Mouse (Mus musculus): ENCODE results near the gene Phldb1. TPM values are rescaled to one million over a fixed set of nuclear protein-coding genes. Genes with fewer than 3 reads are reported as not detected.
"Not testable (repeated sequence)": the region's sequence is repeated elsewhere in the genome, so short reads cannot be mapped to it uniquely, and the experiment has no call there.

Phldb1 gene
- total RNA-seq, 1 experiment from 2014 or later, result 18.7 TPM

GRCm38 (mm10) chr9:44645924-44646323 lies 89.1 kb downstream of the Phldb1 start:
- peak; percentile 86 for ATAC-seq (replicated peaks in 1 of 2; ENCODE audit: insufficient read depth in 1 of 2, low FRiP score in 2 of 2, low TSS enrichment in 1 of 2, low read depth in 1 of 2, poor library complexity in 2 of 2, severe bottlenecking in 2 of 2)

GRCm38 (mm10) chr9:44645481-44645880 lies 89.5 kb downstream of the Phldb1 start:
- 0 out of 4 replicates have a peak, but pooled peaks of 1 of the 2 experiments have one; percentile 8 for ATAC-seq (replicated peaks in 1 of 2; ENCODE audit: insufficient read depth in 1 of 2, low FRiP score in 2 of 2, low TSS enrichment in 1 of 2, low read depth in 1 of 2, poor library complexity in 2 of 2, severe bottlenecking in 2 of 2)

GRCm38 (mm10) chr9:44644186-44644585 lies 90.8 kb downstream of the Phldb1 start:
- no peak for ATAC-seq (replicated peaks in 1 of 2; ENCODE audit: insufficient read depth in 1 of 2, low FRiP score in 2 of 2, low TSS enrichment in 1 of 2, low read depth in 1 of 2, poor library complexity in 2 of 2, severe bottlenecking in 2 of 2)

- no peak for ATAC-seq (replicated peaks in 1 of 2; ENCODE audit: insufficient read depth in 1 of 2, low FRiP score in 2 of 2, low TSS enrichment in 1 of 2, low read depth in 1 of 2, poor library complexity in 2 of 2, severe bottlenecking in 2 of 2)
Measured at GRCm38 (mm10) chr9:44643103-44643502, 91.9 kb downstream of the Phldb1 start.

GRCm38 (mm10) chr9:44641616-44642015 lies 93.4 kb downstream of the Phldb1 start:
- ATAC-seq (replicated peaks in 1 of 2; ENCODE audit: insufficient read depth in 1 of 2, low FRiP score in 2 of 2, low TSS enrichment in 1 of 2, low read depth in 1 of 2, poor library complexity in 2 of 2, severe bottlenecking in 2 of 2), result no peak

- no peak for ATAC-seq (replicated peaks in 1 of 2; ENCODE audit: insufficient read depth in 1 of 2, low FRiP score in 2 of 2, low TSS enrichment in 1 of 2, low read depth in 1 of 2, poor library complexity in 2 of 2, severe bottlenecking in 2 of 2)
Measured at GRCm38 (mm10) chr9:44640646-44641357, 94.2 kb downstream of the Phldb1 start.

- not testable (repeated sequence) for ATAC-seq (replicated peaks in 1 of 2; ENCODE audit: insufficient read depth in 1 of 2, low FRiP score in 2 of 2, low TSS enrichment in 1 of 2, low read depth in 1 of 2, poor library complexity in 2 of 2, severe bottlenecking in 2 of 2)
Measured at GRCm38 (mm10) chr9:44640028-44640427, 95.0 kb downstream of the Phldb1 start.

- not testable (repeated sequence) for ATAC-seq (replicated peaks in 1 of 2; ENCODE audit: insufficient read depth in 1 of 2, low FRiP score in 2 of 2, low TSS enrichment in 1 of 2, low read depth in 1 of 2, poor library complexity in 2 of 2, severe bottlenecking in 2 of 2)
Measured at GRCm38 (mm10) chr9:44638726-44639125, 96.3 kb downstream of the Phldb1 start.

- ATAC-seq (replicated peaks in 1 of 2; ENCODE audit: insufficient read depth in 1 of 2, low FRiP score in 2 of 2, low TSS enrichment in 1 of 2, low read depth in 1 of 2, poor library complexity in 2 of 2, severe bottlenecking in 2 of 2), result peak; percentile 62 to 79
Measured at GRCm38 (mm10) chr9:44637551-44638169, 97.3 kb downstream of the Phldb1 start.

Other genes with a start within 250 kb of the Phldb1 start
- gene Cxcr5, start 173.3 kb downstream of the Phldb1 start, total RNA-seq (2017), result 0.06 and 0.69 TPM in 2 replicates
- gene Ddx6, start 130.3 kb downstream of the Phldb1 start, total RNA-seq (2017), result 131 and 147 TPM in 2 replicates
- gene Treh, start 62.0 kb downstream of the Phldb1 start, total RNA-seq (2017), result not detected in 2 replicates
- 132 and 175 TPM in 2 replicates for gene Arcn1, start 32.6 kb upstream of the Phldb1 start, total RNA-seq (2017)
- 40.8 and 56.6 TPM in 2 replicates for gene Ift46, start 32.7 kb upstream of the Phldb1 start, total RNA-seq (2017)
- gene Tmem25, start 64.1 kb upstream of the Phldb1 start, total RNA-seq (2017), result 0.19 and 0.50 TPM in 2 replicates
- 4.9 TPM in 1 of 2 replicates, not detected in the other for gene Ttc36, start 67.9 kb upstream of the Phldb1 start, total RNA-seq (2017)
- gene Kmt2a, start 146.1 kb upstream of the Phldb1 start, total RNA-seq (2017), result 22.9 and 27.1 TPM in 2 replicates
- 93.3 and 114 TPM in 2 replicates for gene Atp5l, start 185.5 kb upstream of the Phldb1 start, total RNA-seq (2017)
- 29.6 and 39.3 TPM in 2 replicates for gene Ube4a, start 230.4 kb upstream of the Phldb1 start, total RNA-seq (2017)
- gene Cd3g, start 245.2 kb upstream of the Phldb1 start, total RNA-seq (2017), result 7.8 and 9.3 TPM in 2 replicates
- gene Cd3d, start 246.6 kb upstream of the Phldb1 start, total RNA-seq (2017), result 0.19 TPM in 1 of 2 replicates, not detected in the other

All from hematopoietic stem cell, adult 5-6 weeks (primary cell).